Comparison of ENCODE assay signal across 17 mouse cellular contexts in the genomic region with DNA sequence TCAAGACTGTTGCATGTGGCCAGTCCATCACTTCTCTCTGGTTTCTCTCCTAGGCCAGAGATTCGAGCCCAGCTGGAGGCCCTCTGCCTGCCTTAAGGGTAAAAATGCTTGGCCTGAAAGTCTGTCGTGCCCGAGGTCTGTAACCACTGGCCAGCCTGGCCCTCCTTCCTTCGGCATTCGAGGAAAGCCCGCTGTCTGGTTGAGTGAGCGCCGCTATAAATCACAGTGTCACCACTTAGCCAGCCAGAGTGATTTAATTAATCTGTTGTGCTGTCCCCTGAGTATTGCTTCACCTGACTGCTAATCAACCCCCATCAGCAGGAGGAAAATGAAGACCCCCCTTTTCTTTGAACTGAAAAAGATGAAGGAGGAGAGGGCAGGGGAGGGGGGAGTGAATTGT. TPM values are rescaled to one million over a fixed set of nuclear protein-coding genes. Genes with fewer than 3 reads are reported as not detected.
A peak's percentile ranks its signal among the peaks of the same experiment; 100 is the strongest.
DNase-seq lines count a peak whose midpoint lies in the region; ATAC-seq lines count a peak whose summit lies in the region.
"Had no signal": no experiment of that assay in that cellular context is flagged by ENCODE, and none has a peak within 500 bp of the region (broad histone marks: within the 10 kb centered on the region; RNA-seq: fewer than 3 reads in every experiment).

No protein-coding gene starts in this region.

- H3K36me3 ChIP-seq in forebrain, embryonic 11.5 days (ENCODE audit: control insufficient read depth, insufficient read depth, low read length) = no peaks in the 10 kb centered on the region
- no peaks in the 10 kb centered on the region for H3K36me3 ChIP-seq in forebrain, embryonic 14.5 days (ENCODE audit: control insufficient read depth, insufficient read depth, low read length)
- no peaks in the 10 kb centered on the region for H3K36me3 ChIP-seq in midbrain, embryonic 15.5 days (replicated peaks)
- H3K36me3 ChIP-seq in midbrain, embryonic 11.5 days (ENCODE audit: control insufficient read depth, insufficient read depth, low read length) = no peaks in the 10 kb centered on the region
- no peaks in the 10 kb centered on the region for H3K36me3 ChIP-seq in hindbrain, embryonic 13.5 days
- H3K36me3 ChIP-seq: heart, embryonic 12.5 days; limb, embryonic 15.5 days had no signal

- H3K9ac ChIP-seq in forebrain, embryonic 11.5 days (ENCODE audit: low read length) = 0 out of 2 replicates have a peak overlapping the region, but pooled peaks have one; percentile 20
- no peak overlapping the region for H3K9ac ChIP-seq in forebrain, embryonic 14.5 days (ENCODE audit: low read length)
- no peak overlapping the region for H3K9ac ChIP-seq in midbrain, embryonic 15.5 days
- no peak overlapping the region for H3K9ac ChIP-seq in midbrain, embryonic 11.5 days (ENCODE audit: low read length)
- no peak overlapping the region for H3K9ac ChIP-seq in hindbrain, embryonic 13.5 days
- H3K9ac ChIP-seq: heart, embryonic 12.5 days; limb, embryonic 15.5 days; liver, postnatal 0 days had no signal

- H3K9me3 ChIP-seq in forebrain, embryonic 11.5 days (ENCODE audit: control insufficient read depth, low read length) = no peaks in the 10 kb centered on the region; the same call in 1 of the 2 replicates
- no peaks in the 10 kb centered on the region for H3K9me3 ChIP-seq in forebrain, embryonic 14.5 days (replicated peaks; ENCODE audit: control insufficient read depth, low read length)
- H3K9me3 ChIP-seq in midbrain, embryonic 15.5 days = no peaks in the 10 kb centered on the region
- H3K9me3 ChIP-seq in midbrain, embryonic 11.5 days (ENCODE audit: control insufficient read depth, low read length) = no peaks in the 10 kb centered on the region
- H3K9me3 ChIP-seq in hindbrain, embryonic 13.5 days = no peaks in the 10 kb centered on the region; the same call in 1 of the 2 replicates
- H3K9me3 ChIP-seq: heart, embryonic 12.5 days; limb, embryonic 15.5 days had no signal

- peaks cover 19% of the 10 kb centered on the region for H3K4me1 ChIP-seq in forebrain, embryonic 11.5 days (replicated peaks; ENCODE audit: control insufficient read depth, insufficient read depth, low read length)
- H3K4me1 ChIP-seq in forebrain, embryonic 14.5 days (ENCODE audit: control insufficient read depth, insufficient read depth, low read length) = peaks cover 49% of the 10 kb centered on the region
- peaks cover 42% of the 10 kb centered on the region for H3K4me1 ChIP-seq in midbrain, embryonic 15.5 days
- H3K4me1 ChIP-seq in midbrain, embryonic 11.5 days (ENCODE audit: control insufficient read depth, insufficient read depth, low read length) = peaks cover 13% of the 10 kb centered on the region
- H3K4me1 ChIP-seq in hindbrain, embryonic 13.5 days (replicated peaks) = peaks cover 57% of the 10 kb centered on the region

- H3K27ac ChIP-seq in forebrain, embryonic 11.5 days (ENCODE audit: low read depth, low read length) = no peak overlapping the region
- no peak overlapping the region for H3K27ac ChIP-seq in forebrain, embryonic 14.5 days (ENCODE audit: low read depth, low read length)
- H3K27ac ChIP-seq in midbrain, embryonic 15.5 days = peak overlapping the region; percentile 52; the same call in 1 of the 2 replicates
- no peak overlapping the region for H3K27ac ChIP-seq in midbrain, embryonic 11.5 days (ENCODE audit: low read depth, low read length)
- H3K27ac ChIP-seq in hindbrain, embryonic 13.5 days = 0 out of 2 replicates have a peak overlapping the region, but pooled peaks have one; percentile 30
- H3K27ac ChIP-seq: limb, embryonic 15.5 days; macrophage had no signal

- WGBS in forebrain, embryonic 11.5 days = 28% methylated on average over 8 of the region's 8 CpGs
- WGBS in forebrain, embryonic 14.5 days = 19% methylated on average over 8 of the region's 8 CpGs
- 19% methylated on average over 8 of the region's 8 CpGs for WGBS in midbrain, embryonic 15.5 days
- WGBS in midbrain, embryonic 11.5 days = 37% methylated on average over 8 of the region's 8 CpGs
- 15% methylated on average over 8 of the region's 8 CpGs for WGBS in hindbrain, embryonic 13.5 days

- no peaks in the 10 kb centered on the region; the same call in 1 of the 2 replicates for H3K27me3 ChIP-seq in forebrain, embryonic 11.5 days (ENCODE audit: control insufficient read depth, insufficient read depth, low read length)
- H3K27me3 ChIP-seq in forebrain, embryonic 14.5 days (replicated peaks; ENCODE audit: control insufficient read depth, insufficient read depth, low read length) = no peaks in the 10 kb centered on the region; the same call in 1 of the 2 replicates
- H3K27me3 ChIP-seq in midbrain, embryonic 15.5 days (replicated peaks) = no peaks in the 10 kb centered on the region
- no peaks in the 10 kb centered on the region; the same call in 1 of the 2 replicates for H3K27me3 ChIP-seq in midbrain, embryonic 11.5 days (ENCODE audit: control insufficient read depth, insufficient read depth, low read length)
- H3K27me3 ChIP-seq in hindbrain, embryonic 13.5 days = peaks cover 18% of the 10 kb centered on the region

- H3K4me3 ChIP-seq in forebrain, embryonic 11.5 days (ENCODE audit: low read depth, low read length) = no peak overlapping the region
- no peak overlapping the region for H3K4me3 ChIP-seq in forebrain, embryonic 14.5 days (ENCODE audit: low read depth, low read length)
- no peak overlapping the region for H3K4me3 ChIP-seq in midbrain, embryonic 15.5 days
- no peak overlapping the region for H3K4me3 ChIP-seq in midbrain, embryonic 11.5 days (ENCODE audit: low read depth, low read length)
- no peak overlapping the region for H3K4me3 ChIP-seq in hindbrain, embryonic 13.5 days
- H3K4me3 ChIP-seq: heart, embryonic 12.5 days; limb, embryonic 15.5 days had no signal

- no peak for DNase-seq in forebrain, embryonic 11.5 days (ENCODE audit: low spot score)
- no peak for DNase-seq in forebrain, embryonic 14.5 days (ENCODE audit: low spot score)
- DNase-seq in midbrain, embryonic 11.5 days (ENCODE audit: low spot score, missing footprints) = no peak
- DNase-seq in retina, embryonic 14.5 days (ENCODE audit: low spot score) = peak; percentile 66
- no peak for DNase-seq in adrenal gland, postnatal 25 days
- no peak for DNase-seq in cerebellum, postnatal 10 days
- DNase-seq: cerebellum, adult 2 months; heart, postnatal 4 days; kidney, adult 11 months; liver, postnatal 0 days; right cerebral cortex, postnatal 25 days; thymus, postnatal 25 days had no signal

- H3K4me2 ChIP-seq in forebrain, embryonic 11.5 days (ENCODE audit: low read depth, low read length, severe bottlenecking) = no peak overlapping the region
- H3K4me2 ChIP-seq in forebrain, embryonic 14.5 days (ENCODE audit: low read length) = no peak overlapping the region
- no peak overlapping the region for H3K4me2 ChIP-seq in midbrain, embryonic 15.5 days
- H3K4me2 ChIP-seq in midbrain, embryonic 11.5 days = no peak overlapping the region
- no peak overlapping the region; the same call in 1 of the 2 replicates for H3K4me2 ChIP-seq in hindbrain, embryonic 13.5 days
- H3K4me2 ChIP-seq: heart, embryonic 12.5 days; limb, embryonic 15.5 days had no signal

- no peak for ATAC-seq in forebrain, embryonic 11.5 days (replicated peaks; ENCODE audit: low FRiP score)
- ATAC-seq in forebrain, embryonic 14.5 days = no peak
- ATAC-seq in midbrain, embryonic 15.5 days (replicated peaks) = no peak
- ATAC-seq in midbrain, embryonic 11.5 days (ENCODE audit: low FRiP score) = no peak
- ATAC-seq in hindbrain, embryonic 13.5 days (ENCODE audit: low FRiP score) = no peak
- ATAC-seq: liver, postnatal 0 days had no signal

RNA-seq across cellular contexts. Expression of a gene that starts 31.7 kb away (rescaled TPM):
- 11.8 and 13.0 TPM in 2 replicates for polyA plus RNA-seq in forebrain, embryonic 11.5 days (2014; fragmentation: Nextera tagmentation; extraction: Ambion mirVana)
- polyA plus RNA-seq in forebrain, embryonic 14.5 days (2014; fragmentation: Nextera tagmentation; extraction: Ambion mirVana) = 14.6 and 17.1 TPM in 2 replicates
- polyA plus RNA-seq in midbrain, embryonic 15.5 days (2015; fragmentation: Nextera tagmentation; extraction: Ambion mirVana) = 18.6 and 19.6 TPM in 2 replicates
- 10.3 and 11.1 TPM in 2 replicates for polyA plus RNA-seq in midbrain, embryonic 11.5 days (2014; fragmentation: Nextera tagmentation; extraction: Ambion mirVana)
- polyA plus RNA-seq in hindbrain, embryonic 13.5 days (2015; fragmentation: Nextera tagmentation; extraction: Ambion mirVana) = 14.5 and 15.5 TPM in 2 replicates
- total RNA-seq in adrenal gland, postnatal 25 days (2021) = 6.6 and 6.8 TPM in 2 replicates

RNA-seq across cellular contexts. Expression of a gene that starts 31.8 kb away (rescaled TPM):
- 6.2 and 7.8 TPM in 2 replicates for polyA plus RNA-seq in forebrain, embryonic 11.5 days (2014; fragmentation: Nextera tagmentation; extraction: Ambion mirVana)
- polyA plus RNA-seq in forebrain, embryonic 14.5 days (2014; fragmentation: Nextera tagmentation; extraction: Ambion mirVana) = 10.7 and 11.3 TPM in 2 replicates
- 14.5 and 17.8 TPM in 2 replicates for polyA plus RNA-seq in midbrain, embryonic 15.5 days (2015; fragmentation: Nextera tagmentation; extraction: Ambion mirVana)
- polyA plus RNA-seq in midbrain, embryonic 11.5 days (2014; fragmentation: Nextera tagmentation; extraction: Ambion mirVana) = 4.3 and 5.8 TPM in 2 replicates
- 9.8 and 12.2 TPM in 2 replicates for polyA plus RNA-seq in hindbrain, embryonic 13.5 days (2015; fragmentation: Nextera tagmentation; extraction: Ambion mirVana)
- 3.7 and 4.9 TPM in 2 replicates for total RNA-seq in adrenal gland, postnatal 25 days (2021)
- polyA plus RNA-seq: liver, postnatal 0 days had no signal

Comparison
In these comparisons a context has a peak if more than half of its experiments do, and no peak if none do; other contexts are left out.
1. H3K27ac ChIP-seq: peak in midbrain, embryonic 15.5 days (single experiment) and hindbrain, embryonic 13.5 days (single experiment); none in forebrain, embryonic 11.5 days (single experiment), forebrain, embryonic 14.5 days (single experiment) and midbrain, embryonic 11.5 days (single experiment).